Mouse (Mus musculus) stomach, postnatal 0 days (tissue): Measurements from ENCODE around the gene Inpp5b.

Experiments
- CTCF ChIP-seq: IDR thresholded peaks from 2 replicates; pipeline ENCODE4 v1.5.1; 2016; ENCODE audit warnings: antibody characterized with exemption, low read depth, mild to moderate bottlenecking, moderate library complexity
- EP300 ChIP-seq: optimal IDR thresholded peaks from 2 replicates; pipeline ENCODE3; 2016; ENCODE audit warnings: antibody characterized with exemption

- no peak for TF ChIP-seq CTCF
- TF ChIP-seq EP300 = no peak
These were observed 32.8 kb downstream of the Inpp5b start for GRCm38 (mm10) chr4:124774429-124774828.
